Mouse (Mus musculus): ENCODE data around the gene Zfp865. TPM values are rescaled to one million over a fixed set of nuclear protein-coding genes. Genes with fewer than 3 reads are reported as not detected.
"Not testable (repeated sequence)": the region's sequence is repeated elsewhere in the genome, so short reads cannot be mapped to it uniquely, and the experiment has no call there.

The Zfp865 gene
- polyA plus RNA-seq, 1 experiment from 2014 or later = 5.8 TPM

DNA sequence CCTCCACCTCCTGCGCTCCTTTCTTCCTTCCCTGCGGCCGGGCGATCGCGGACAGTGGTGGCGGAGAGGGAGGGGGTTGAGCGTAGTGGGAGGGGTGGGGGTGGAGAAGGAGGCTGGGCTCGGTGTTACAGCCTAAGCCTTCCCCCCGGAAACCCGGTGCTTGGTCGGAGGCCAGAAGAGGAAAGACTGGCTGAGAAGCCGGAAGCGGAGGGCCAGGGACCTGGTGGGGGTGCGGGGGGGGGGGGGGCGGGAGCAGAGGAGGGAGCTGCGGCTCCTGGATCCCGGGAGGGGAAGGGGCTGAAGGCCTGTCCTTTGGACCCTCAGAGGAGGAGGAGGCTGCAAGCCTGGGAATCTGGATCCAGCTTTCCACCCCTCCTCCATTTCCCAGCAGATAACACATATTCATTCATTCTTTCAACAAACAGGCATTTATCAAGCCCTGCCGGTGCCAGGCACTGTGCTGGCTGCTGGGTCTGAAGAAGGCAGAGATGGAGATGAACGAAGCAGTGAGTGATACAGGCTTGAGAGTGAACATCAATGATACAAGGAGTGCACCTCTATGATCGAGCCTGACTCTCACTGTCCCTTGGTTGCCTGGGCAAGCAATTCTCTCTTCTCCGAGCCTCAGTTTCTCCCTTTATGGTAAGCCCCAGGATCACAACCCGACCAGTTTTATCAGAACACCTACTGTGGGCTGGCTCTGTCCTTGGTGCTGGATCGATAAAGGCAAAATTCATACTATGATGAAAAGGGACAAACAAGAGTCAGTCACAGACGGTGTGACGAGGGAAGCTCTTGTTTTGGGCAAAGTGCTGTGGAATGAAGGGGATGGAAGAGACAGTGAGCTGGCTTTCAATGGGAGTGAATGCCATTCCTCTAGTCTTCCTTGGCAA, 23.9 kb upstream of the Zfp865 start, which contains the start of gene Zfp579:
Gene Zfp579 (minus strand): TSS at position 156 of the 893 bp plus-strand sequence.
- Histone ChIP-seq H3K36me3 (peaks cover 29% of the 10 kb centered on the region), H3K4me3 (peak within 1 kb of the TSS; percentile 82), H3K27ac (peak within 1 kb of the TSS; percentile 86), H3K27me3 (peaks cover 16% of the 10 kb centered on the region), H3K4me2 (peak within 1 kb of the TSS; percentile 95), H3K9ac (peak within 1 kb of the TSS; percentile 93), H3K9me3 (no peaks in the 10 kb centered on the region), H3K4me1 (replicated peaks) (peaks cover 37% of the 10 kb centered on the region)
- WGBS = 5% methylated on average over 17 of the region's 26 CpGs
- peak; percentile 89 for ATAC-seq (ENCODE audit: low FRiP score)

DNA sequence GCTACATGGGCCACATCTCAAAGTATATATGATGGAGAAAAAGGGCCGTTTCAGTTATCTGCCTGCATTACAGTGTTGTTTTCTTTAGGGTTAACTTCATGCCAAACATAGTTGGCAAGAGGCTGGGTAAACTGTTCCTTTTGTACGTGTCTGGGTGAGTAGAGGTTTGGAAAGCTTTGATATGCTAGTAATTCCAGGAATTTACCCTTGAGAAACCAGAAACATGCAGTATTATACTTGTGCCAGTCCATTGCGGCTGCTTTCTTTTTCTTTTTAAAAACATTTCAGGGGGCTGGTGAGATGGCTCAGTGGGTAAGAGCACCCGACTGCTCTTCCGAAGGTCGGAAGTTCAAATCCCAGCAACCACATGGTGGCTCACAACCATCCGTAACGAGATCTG, 23.2 kb upstream of the Zfp865 start:
- Histone ChIP-seq H3K27me3 (peaks cover 16% of the 10 kb centered on the region), H3K4me3 (peak overlapping the region; percentile 82), H3K4me1 (replicated peaks) (peaks cover 37% of the 10 kb centered on the region), H3K27ac (peak overlapping the region; percentile 86), H3K9ac (peak overlapping the region; percentile 93), H3K36me3 (peaks cover 22% of the 10 kb centered on the region), H3K4me2 (peak overlapping the region; percentile 95), H3K9me3 (no peaks in the 10 kb centered on the region)
- no peak for ATAC-seq (ENCODE audit: low FRiP score)
- 67% methylated on average over 8 of the region's 8 CpGs for WGBS

DNA sequence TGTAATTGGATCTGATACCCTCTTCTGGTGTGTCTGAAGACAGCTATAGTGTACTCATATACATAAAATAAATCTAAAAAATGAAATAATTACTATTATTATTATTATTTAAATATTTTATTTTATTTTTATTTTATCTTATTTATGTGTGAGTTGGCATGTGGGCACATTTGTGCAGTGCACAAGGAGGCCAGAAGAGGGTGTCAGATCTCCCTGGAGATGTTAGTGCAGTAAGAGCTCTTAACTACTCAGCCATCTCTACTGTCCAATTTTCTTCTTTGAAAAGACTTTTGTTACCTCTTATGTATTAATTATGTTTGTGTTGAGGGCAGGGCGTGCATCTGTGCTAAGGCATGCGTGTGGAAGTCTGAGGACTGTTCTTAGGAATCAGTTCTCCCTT, 20.3 kb upstream of the Zfp865 start:
- 75% methylated on average over 2 of the region's 2 CpGs for WGBS
- ATAC-seq (ENCODE audit: low FRiP score) = no peak
- H3K27me3 ChIP-seq = no peaks in the 10 kb centered on the region
- H3K9ac ChIP-seq = no peak overlapping the region
- H3K9me3 ChIP-seq = no peaks in the 10 kb centered on the region
- no peak overlapping the region for H3K4me3 ChIP-seq
- H3K4me1 ChIP-seq (replicated peaks) = peaks cover 14% of the 10 kb centered on the region
- no peak overlapping the region for H3K27ac ChIP-seq
- H3K36me3 ChIP-seq = no peaks in the 10 kb centered on the region
- no peak overlapping the region for H3K4me2 ChIP-seq

DNA sequence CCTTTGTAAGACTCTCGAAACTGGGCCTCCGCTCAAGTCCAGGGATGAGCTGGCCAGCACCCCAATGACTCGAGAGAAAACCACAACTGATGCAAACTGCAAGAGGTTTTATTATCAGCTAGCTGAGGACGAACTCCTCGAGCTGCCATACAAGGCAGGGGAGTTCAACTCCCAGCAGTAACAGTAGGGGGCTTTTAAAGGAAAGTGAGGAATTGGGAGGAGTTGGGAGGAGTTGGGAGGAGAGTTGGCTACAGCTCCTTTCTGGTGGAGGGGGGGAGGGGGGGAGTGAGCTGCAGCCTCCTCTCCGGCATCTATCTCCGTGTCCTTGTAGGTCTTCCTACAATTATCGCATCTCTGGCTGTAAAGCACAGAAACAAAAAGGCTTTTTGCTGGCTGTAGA, 17.3 kb upstream of the Zfp865 start:
- H3K4me1 ChIP-seq (replicated peaks); ATAC-seq (ENCODE audit: low FRiP score); H3K27me3 ChIP-seq; H3K4me3 ChIP-seq; H3K9me3 ChIP-seq; H3K27ac ChIP-seq; H3K4me2 ChIP-seq; H3K9ac ChIP-seq: not testable (repeated sequence)
- WGBS = 74% methylated on average over 8 of the region's 8 CpGs
- peaks cover 18% of the 10 kb centered on the region for H3K36me3 ChIP-seq

DNA sequence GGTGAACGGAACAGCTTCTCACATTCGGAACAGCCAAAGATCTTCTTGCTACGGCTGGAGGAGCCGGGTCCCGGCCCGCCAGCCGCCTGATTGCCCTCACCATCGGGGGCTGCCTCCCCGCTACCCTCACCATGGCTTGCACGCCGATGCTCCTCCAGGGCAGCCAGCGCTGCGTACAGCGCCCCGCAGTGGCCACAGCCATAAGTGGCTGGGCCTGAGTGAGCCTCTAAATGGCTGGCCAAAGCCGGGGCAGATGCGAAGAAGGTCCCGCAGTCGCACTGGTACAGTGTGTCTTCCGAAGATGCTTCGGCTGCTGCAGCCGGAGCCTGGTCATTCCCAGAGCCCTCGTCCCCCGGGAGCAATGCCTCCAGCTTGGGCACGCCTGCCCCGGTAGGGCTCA, 11.9 kb upstream of the Zfp865 start:
- ATAC-seq (ENCODE audit: low FRiP score) = no peak
- Histone ChIP-seq H3K9ac (no peak overlapping the region), H3K4me2 (no peak overlapping the region), H3K4me3 (no peak overlapping the region), H3K27me3 (no peaks in the 10 kb centered on the region), H3K4me1 (replicated peaks) (peaks cover 3% of the 10 kb centered on the region; the same call in 1 of the 2 replicates), H3K27ac (no peak overlapping the region), H3K36me3 (peaks cover 68% of the 10 kb centered on the region), H3K9me3 (no peaks in the 10 kb centered on the region)
- WGBS = 97% methylated on average over 26 of the region's 26 CpGs

DNA sequence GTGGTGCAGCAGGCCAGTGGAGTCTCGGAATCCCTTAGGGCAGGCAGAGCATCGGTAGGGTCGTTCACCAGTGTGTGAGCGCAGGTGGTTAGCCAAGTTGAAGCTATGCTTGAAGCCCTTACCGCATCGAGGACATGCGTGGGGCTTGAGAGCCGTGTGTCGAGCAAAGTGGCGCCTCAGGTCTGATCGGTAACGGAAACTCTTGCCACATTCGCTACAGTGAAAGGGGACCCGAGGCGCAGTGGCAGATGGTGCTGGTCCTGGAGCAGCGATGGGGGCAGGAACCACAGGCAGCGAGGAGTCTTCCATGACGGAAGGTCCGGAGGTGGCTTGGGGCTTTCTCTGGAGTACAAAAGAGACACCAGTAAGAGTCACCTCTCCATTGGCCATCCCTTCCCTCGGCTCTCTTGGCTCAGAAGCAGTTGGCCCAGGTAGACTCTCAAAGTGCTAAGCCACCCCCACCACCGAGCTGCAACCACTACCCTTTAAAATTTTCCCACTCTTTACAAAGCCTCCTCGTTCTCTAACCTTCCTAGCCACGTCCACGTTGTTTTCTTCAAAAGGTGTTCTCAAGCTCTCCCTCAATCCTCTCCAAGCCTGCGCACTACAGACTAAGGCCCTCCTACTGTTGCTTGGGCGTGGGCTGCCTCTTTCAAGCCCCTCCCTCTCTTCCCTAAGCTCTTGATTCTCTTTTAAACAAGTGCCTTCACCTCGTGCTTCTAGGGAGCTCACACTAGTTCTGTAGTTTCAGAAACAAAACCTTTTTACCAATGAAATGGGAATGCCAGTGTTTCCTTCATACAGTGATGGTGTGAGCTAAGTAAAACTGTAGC, 7.3 kb upstream of the Zfp865 start:
- Histone ChIP-seq H3K9ac (no peak overlapping the region), H3K4me1 (replicated peaks) (peaks cover 13% of the 10 kb centered on the region), H3K4me3 (0 out of 2 replicates have a peak overlapping the region, but pooled peaks have one; percentile 0), H3K9me3 (no peaks in the 10 kb centered on the region), H3K27ac (no peak overlapping the region), H3K36me3 (peaks cover 56% of the 10 kb centered on the region), H3K27me3 (no peaks in the 10 kb centered on the region), H3K4me2 (no peak overlapping the region; the same call in 1 of the 2 replicates)
- ATAC-seq (ENCODE audit: low FRiP score) = no peak
- WGBS = 93% methylated on average over 27 of the region's 27 CpGs

DNA sequence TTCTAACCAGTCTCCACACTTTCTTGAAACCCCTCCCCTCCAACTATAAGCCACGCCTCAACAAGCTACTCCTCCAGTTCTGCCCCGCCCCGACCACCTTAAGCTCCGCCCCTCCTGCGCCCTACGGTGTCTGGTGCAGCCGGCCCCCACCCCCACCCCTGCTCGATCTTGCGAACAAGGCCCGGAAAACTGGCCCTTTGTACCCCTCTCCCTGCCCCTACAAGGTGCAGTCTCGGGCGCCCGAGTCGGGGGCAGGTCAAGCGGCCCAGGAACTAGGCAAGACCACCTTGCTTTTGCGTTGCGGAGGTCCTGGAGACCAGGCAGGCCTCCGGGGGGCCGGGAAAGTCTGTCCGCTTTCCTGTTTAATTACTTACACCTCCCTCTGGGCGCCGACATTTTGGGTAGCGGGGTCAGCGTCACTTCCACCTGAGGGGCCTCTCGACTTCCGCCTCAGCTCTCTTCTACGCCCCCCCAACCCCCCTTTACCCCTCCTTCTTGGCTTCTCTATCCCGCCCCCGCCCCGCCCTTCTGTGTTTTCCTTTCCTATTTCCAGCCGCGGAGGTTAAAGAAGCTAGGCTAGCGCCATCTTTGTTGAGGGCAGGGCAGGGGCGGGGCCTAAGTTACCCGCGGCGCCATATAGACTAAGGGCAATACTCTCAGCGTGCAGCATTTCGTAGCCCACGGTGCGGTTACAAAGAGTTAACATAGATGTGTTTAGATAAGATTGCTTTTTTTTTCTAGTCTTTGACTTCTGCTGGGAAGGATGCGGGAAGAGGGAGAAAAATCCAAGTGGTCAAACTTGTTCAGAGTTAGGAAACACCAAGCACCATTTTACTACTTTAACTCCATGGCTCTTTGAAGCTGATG, 5.7 kb upstream of the Zfp865 start, which contains the start of the genes Zfp524 and Fiz1:
Gene Zfp524 (plus strand): TSS at position 165 of the 867 bp plus-strand sequence.
Gene Fiz1 (minus strand): TSS at position 447 of the 867 bp plus-strand sequence.
- under 1% methylated on average over 38 of the region's 42 CpGs for WGBS
- Histone ChIP-seq H3K9ac (peak within 1 kb of the TSS; percentile 80), H3K9me3 (no peaks in the 10 kb centered on the region), H3K27me3 (no peaks in the 10 kb centered on the region), H3K4me1 (replicated peaks) (peaks cover 14% of the 10 kb centered on the region), H3K27ac (peak within 1 kb of the TSS; percentile 99), H3K4me2 (peak within 1 kb of the TSS; percentile 61), H3K36me3 (peaks cover 40% of the 10 kb centered on the region), H3K4me3 (peak within 1 kb of the TSS; percentile 71)
- peak; percentile 83 for ATAC-seq (ENCODE audit: low FRiP score)

DNA sequence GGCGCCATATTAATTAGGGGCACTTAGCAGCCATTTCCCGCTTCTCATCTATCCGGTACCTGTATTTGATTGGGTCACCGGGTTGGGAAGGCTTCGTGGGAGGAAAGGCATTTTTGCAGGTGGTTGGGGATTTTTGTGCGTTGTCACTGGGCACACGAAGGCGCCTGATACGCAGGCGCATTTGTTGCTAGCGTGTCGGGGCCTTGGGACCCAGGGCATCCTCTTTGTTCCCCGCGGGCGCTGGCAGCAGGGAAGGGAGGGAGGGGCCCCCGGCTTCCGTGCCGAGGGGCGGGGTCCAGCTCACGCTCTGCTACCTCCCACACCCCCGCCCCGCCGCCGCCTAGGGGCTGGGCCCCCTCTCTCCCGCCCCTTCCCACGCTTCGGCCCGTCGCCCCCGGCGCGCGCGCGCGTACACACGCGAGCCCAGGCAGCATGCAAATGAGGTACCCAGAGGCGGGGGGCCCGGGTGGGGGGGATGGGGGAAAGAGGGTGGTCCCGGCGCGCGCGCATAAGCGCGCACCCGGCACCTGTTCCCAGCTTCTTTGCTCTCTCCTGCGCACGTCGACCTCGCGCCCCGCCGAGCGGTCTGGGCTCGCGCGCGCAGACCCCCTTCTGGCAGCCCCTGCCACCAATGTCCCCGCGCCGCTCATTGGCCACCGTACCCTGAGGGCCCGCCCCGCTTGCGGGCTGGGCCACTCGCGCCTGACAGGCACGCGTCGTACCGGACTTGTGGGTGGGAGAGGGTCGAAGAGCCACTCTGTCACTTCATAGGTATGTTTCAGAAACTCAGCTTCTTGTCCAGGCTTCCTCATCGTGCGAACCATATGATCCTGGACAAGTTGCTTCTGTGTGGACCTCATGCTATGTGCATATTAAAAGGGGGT, 4.8 kb upstream of the Zfp865 start, which contains the start of gene Gm44973:
Gene Gm44973 (plus strand): TSS at position 379 of the 884 bp plus-strand sequence.
- Histone ChIP-seq H3K4me3 (peak within 1 kb of the TSS; percentile 71), H3K27ac (peak within 1 kb of the TSS; percentile 99), H3K4me1 (replicated peaks) (peaks cover 15% of the 10 kb centered on the region), H3K9me3 (no peaks in the 10 kb centered on the region), H3K27me3 (no peaks in the 10 kb centered on the region), H3K4me2 (peak within 1 kb of the TSS; percentile 61), H3K9ac (peak within 1 kb of the TSS; percentile 80), H3K36me3 (peaks cover 31% of the 10 kb centered on the region)
- under 1% methylated on average over 54 of the region's 76 CpGs for WGBS
- peak; percentile 78 for ATAC-seq (ENCODE audit: low FRiP score)

DNA sequence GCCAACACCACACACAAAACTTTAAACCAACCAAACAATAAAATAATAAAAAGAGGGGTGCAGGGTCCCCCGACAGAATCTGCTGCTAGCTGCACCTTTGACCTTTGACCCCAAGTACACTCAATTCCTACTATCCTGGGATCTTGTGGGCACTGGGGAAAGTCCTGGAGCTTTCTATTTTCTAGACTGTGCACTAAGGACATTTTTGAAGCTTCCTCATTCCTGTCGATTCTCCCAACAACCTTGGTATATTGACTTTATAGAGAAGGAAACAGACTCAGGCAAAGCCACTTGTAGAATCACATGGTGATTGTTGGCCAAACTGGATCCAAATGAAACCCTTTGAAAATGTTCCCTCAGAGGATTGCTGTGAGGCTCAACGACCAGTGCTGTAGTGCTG, 4.1 kb upstream of the Zfp865 start:
- peak overlapping the region; percentile 76 for H3K9ac ChIP-seq
- 59% methylated on average over 3 of the region's 3 CpGs for WGBS
- H3K27ac ChIP-seq = peak overlapping the region; percentile 99
- ATAC-seq (ENCODE audit: low FRiP score) = no peak
- H3K9me3 ChIP-seq = no peaks in the 10 kb centered on the region
- H3K4me3 ChIP-seq = peak overlapping the region; percentile 71
- H3K36me3 ChIP-seq = peaks cover 24% of the 10 kb centered on the region
- H3K27me3 ChIP-seq = no peaks in the 10 kb centered on the region
- peaks cover 19% of the 10 kb centered on the region for H3K4me1 ChIP-seq (replicated peaks)
- peak overlapping the region; percentile 61 for H3K4me2 ChIP-seq

DNA sequence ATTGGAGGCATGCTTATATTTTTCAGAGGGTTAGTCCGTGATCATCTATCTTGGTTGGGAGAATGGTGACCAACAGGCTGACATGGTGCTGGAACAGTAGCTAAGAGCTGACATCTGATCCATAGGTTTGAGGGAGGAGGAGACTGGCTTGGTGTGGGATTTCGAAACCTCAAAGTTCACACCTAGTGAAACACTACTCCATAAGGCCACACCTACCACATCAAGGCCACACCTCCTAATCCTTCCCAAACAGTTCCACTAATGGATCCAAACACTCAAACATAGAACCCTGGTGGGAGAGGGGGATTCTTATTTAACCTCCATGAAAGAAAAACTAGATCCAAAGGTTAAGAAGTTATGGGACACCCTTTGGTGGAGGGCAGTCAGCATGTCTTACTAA, 3.3 kb upstream of the Zfp865 start:
- no peak overlapping the region for H3K27ac ChIP-seq
- 100% methylated on average over 2 of the region's 2 CpGs for WGBS

DNA sequence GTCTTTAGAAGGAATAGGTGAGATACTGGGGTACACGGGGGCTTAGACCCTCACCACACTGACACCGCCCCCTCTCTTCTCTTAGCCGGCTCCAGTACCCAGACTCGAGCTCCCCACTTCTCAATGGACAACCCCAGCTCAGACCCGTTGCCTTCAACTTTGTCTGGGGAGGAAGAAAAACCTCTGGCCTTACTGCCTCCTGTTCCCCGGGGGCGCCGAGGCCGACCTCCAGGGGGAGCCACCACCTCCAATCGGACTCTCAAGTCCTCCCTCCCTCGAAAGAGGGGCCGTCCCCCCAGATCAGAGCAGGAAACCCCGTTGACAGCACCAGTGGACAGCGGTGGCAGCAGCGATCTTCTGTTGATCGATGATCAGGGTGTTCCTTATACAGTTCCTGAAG, 2.8 kb upstream of the Zfp865 start:
- Histone ChIP-seq H3K4me2 (no peak overlapping the region), H3K4me3 (no peak overlapping the region), H3K4me1 (replicated peaks) (peaks cover 32% of the 10 kb centered on the region), H3K9ac (no peak overlapping the region), H3K9me3 (no peaks in the 10 kb centered on the region), H3K27ac (no peak overlapping the region), H3K36me3 (peaks cover 20% of the 10 kb centered on the region), H3K27me3 (no peaks in the 10 kb centered on the region)
- ATAC-seq (ENCODE audit: low FRiP score) = no peak
- WGBS = 92% methylated on average over 16 of the region's 16 CpGs

More for the DNA sequence above, 3.3 kb upstream of the Zfp865 start:
- peaks cover 28% of the 10 kb centered on the region for H3K4me1 ChIP-seq (replicated peaks)
- H3K27me3 ChIP-seq = no peaks in the 10 kb centered on the region
- H3K36me3 ChIP-seq = peaks cover 20% of the 10 kb centered on the region
- no peak overlapping the region for H3K9ac ChIP-seq
- no peaks in the 10 kb centered on the region for H3K9me3 ChIP-seq
- H3K4me2 ChIP-seq = no peak overlapping the region
- no peak for ATAC-seq (ENCODE audit: low FRiP score)
- H3K4me3 ChIP-seq = no peak overlapping the region
